Mouse (Mus musculus): ENCODE results near the gene Gbe1. TPM values are rescaled to one million over a fixed set of nuclear protein-coding genes. Genes with fewer than 3 reads are reported as not detected.

The Gbe1 gene
- total RNA-seq, 1 experiment: 4.4 TPM

DNA sequence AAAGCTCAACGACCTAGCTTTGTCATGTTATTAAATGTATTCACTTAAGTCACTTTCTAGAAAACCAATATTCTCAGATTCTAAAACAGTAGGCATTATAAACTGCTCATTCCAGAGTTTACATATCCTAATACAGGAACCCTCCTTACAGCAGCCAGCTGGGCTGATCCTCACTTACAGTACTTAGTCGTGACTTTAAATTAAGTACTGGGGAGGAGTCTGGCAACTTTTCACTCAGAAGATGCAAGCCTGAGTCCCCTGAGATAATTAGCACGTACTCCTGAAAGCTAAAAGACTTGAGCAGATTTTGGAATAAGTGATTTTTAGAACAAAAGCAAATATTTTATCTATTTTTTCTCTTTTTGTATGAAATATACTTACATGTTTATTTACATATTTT, 1.5 kb downstream of the Gbe1 start:
- no peak overlapping the region for H3K27ac ChIP-seq (ENCODE audit: insufficient read depth, low read depth, low read length, poor library complexity, severe bottlenecking)
- DNase-seq (ENCODE audit: low read depth, low spot score): no peak
- TF ChIP-seq MAFK (IDR thresholded peaks at IDR 0.05; ENCODE audit: insufficient read depth, low read depth, low read length) (no peak), CHD2 (IDR thresholded peaks at IDR 0.05; ENCODE audit: low read depth, low read length) (no peak), HCFC1 (IDR thresholded peaks at IDR 0.05; ENCODE audit: borderline replicate concordance, insufficient read depth, low read length) (no peak), ZNF384 (IDR thresholded peaks at IDR 0.05; ENCODE audit: low read depth, low read length) (no peak), ZC3H11A (IDR thresholded peaks at IDR 0.05; ENCODE audit: borderline replicate concordance, low read depth, low read length) (no peak)
- in situ Hi-C loops (cut with MboI; ENCODE audit: low sequenced_read_pairs in 2 of 2, unreplicated experiment in 2 of 2): no loop called here
- H3K4me3 ChIP-seq (ENCODE audit: insufficient read depth in 1 of 2, low read depth in 1 of 2, low read length in 2 of 2, poor library complexity in 1 of 2, severe bottlenecking in 1 of 2): no peak overlapping the region
- H3K9ac ChIP-seq (ENCODE audit: insufficient read depth, low read depth, low read length, poor library complexity, severe bottlenecking): no peak overlapping the region
- no peaks in the 10 kb centered on the region for H3K4me1 ChIP-seq (ENCODE audit: control insufficient read depth in 2 of 2, insufficient read depth in 2 of 2, low read length in 2 of 2, poor library complexity in 1 of 2)
- H3K9me3 ChIP-seq (ENCODE audit: control insufficient read depth, insufficient read depth, low read depth, low read length): no peaks in the 10 kb centered on the region
- H3K36me3 ChIP-seq (ENCODE audit: control insufficient read depth, insufficient read depth, low read length, poor library complexity, severe bottlenecking): no peaks in the 10 kb centered on the region

DNA sequence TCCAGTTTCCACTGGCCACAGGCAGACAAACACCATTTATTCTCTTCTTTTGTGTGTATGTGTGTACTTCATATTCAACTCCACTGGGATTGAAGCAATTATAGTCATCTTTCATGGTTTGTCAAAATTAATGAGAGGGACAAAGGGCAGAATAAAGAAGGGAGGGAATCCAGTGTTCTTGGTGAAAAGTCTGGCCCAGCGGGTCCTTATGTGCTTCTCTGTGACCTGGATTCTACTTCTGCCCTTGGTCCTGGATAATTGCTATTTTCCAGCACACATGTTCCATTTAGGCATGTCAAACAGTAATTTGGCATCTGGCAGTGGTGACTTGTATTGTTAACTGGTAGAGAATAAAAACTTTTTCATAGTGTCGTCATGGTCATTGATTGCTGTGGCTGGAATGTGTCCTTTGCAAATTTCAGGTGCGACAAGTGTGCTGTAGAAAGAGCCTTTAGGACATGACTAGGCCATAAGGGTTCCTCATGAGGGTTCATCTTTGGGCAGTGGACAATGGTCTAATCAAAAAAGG, 2.2 kb downstream of the Gbe1 start:
- no peak overlapping the region for H3K4me3 ChIP-seq (ENCODE audit: insufficient read depth in 1 of 2, low read depth in 1 of 2, low read length in 2 of 2, poor library complexity in 1 of 2, severe bottlenecking in 1 of 2)
- H3K4me1 ChIP-seq (ENCODE audit: control insufficient read depth in 2 of 2, insufficient read depth in 2 of 2, low read length in 2 of 2, poor library complexity in 1 of 2): no peaks in the 10 kb centered on the region
- no peaks in the 10 kb centered on the region for H3K9me3 ChIP-seq (ENCODE audit: control insufficient read depth, insufficient read depth, low read depth, low read length)
- H3K36me3 ChIP-seq (ENCODE audit: control insufficient read depth, insufficient read depth, low read length, poor library complexity, severe bottlenecking): no peaks in the 10 kb centered on the region
- no peak overlapping the region for H3K27ac ChIP-seq (ENCODE audit: insufficient read depth, low read depth, low read length, poor library complexity, severe bottlenecking)
- TF ChIP-seq HCFC1 (IDR thresholded peaks at IDR 0.05; ENCODE audit: borderline replicate concordance, insufficient read depth, low read length) (no peak), ZC3H11A (IDR thresholded peaks at IDR 0.05; ENCODE audit: borderline replicate concordance, low read depth, low read length) (no peak), CHD2 (IDR thresholded peaks at IDR 0.05; ENCODE audit: low read depth, low read length) (no peak), ZNF384 (IDR thresholded peaks at IDR 0.05; ENCODE audit: low read depth, low read length) (no peak), MAFK (IDR thresholded peaks at IDR 0.05; ENCODE audit: insufficient read depth, low read depth, low read length) (no peak)
- in situ Hi-C loops (cut with MboI; ENCODE audit: low sequenced_read_pairs in 2 of 2, unreplicated experiment in 2 of 2): no loop called here
- no peak overlapping the region for H3K9ac ChIP-seq (ENCODE audit: insufficient read depth, low read depth, low read length, poor library complexity, severe bottlenecking)
- no peak for DNase-seq (ENCODE audit: low read depth, low spot score)

DNA sequence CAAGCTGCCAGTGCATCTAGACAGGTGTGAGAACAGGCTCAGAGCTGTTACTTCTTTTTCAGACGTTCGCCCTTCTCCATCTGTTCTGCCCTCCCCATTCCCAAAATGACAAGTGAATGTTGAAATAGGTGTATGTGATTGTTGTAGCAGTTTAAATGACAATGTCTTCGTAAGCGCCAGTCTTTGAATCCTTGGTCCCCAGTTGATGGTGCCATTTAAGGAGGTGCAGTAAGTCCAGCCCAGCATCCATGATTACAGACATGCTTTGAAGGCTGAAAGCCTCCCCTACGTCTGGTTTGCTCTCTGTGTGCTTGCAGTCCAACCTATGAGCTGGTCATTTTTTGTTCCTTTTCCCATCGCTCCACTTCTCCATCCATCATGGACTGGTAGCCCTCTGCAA, 5.6 kb downstream of the Gbe1 start:
- H3K9ac ChIP-seq (ENCODE audit: insufficient read depth, low read depth, low read length, poor library complexity, severe bottlenecking): no peak overlapping the region
- H3K36me3 ChIP-seq (ENCODE audit: control insufficient read depth, insufficient read depth, low read length, poor library complexity, severe bottlenecking): no peaks in the 10 kb centered on the region
- H3K4me3 ChIP-seq (ENCODE audit: insufficient read depth in 1 of 2, low read depth in 1 of 2, low read length in 2 of 2, poor library complexity in 1 of 2, severe bottlenecking in 1 of 2): no peak overlapping the region
- in situ Hi-C loops (cut with MboI; ENCODE audit: low sequenced_read_pairs in 2 of 2, unreplicated experiment in 2 of 2): no loop called here
- no peaks in the 10 kb centered on the region for H3K9me3 ChIP-seq (ENCODE audit: control insufficient read depth, insufficient read depth, low read depth, low read length)
- H3K27ac ChIP-seq (ENCODE audit: insufficient read depth, low read depth, low read length, poor library complexity, severe bottlenecking): no peak overlapping the region
- no peak for DNase-seq (ENCODE audit: low read depth, low spot score)
- no peaks in the 10 kb centered on the region for H3K4me1 ChIP-seq (ENCODE audit: control insufficient read depth in 2 of 2, insufficient read depth in 2 of 2, low read length in 2 of 2, poor library complexity in 1 of 2)
- no peak for TF ChIP-seq MAFK (IDR thresholded peaks at IDR 0.05; ENCODE audit: insufficient read depth, low read depth, low read length)
- no peak for TF ChIP-seq CHD2 (IDR thresholded peaks at IDR 0.05; ENCODE audit: low read depth, low read length)
- no peak for TF ChIP-seq HCFC1 (IDR thresholded peaks at IDR 0.05; ENCODE audit: borderline replicate concordance, insufficient read depth, low read length)
- no peak for TF ChIP-seq ZNF384 (IDR thresholded peaks at IDR 0.05; ENCODE audit: low read depth, low read length)
- TF ChIP-seq ZC3H11A (IDR thresholded peaks at IDR 0.05; ENCODE audit: borderline replicate concordance, low read depth, low read length): no peak

DNA sequence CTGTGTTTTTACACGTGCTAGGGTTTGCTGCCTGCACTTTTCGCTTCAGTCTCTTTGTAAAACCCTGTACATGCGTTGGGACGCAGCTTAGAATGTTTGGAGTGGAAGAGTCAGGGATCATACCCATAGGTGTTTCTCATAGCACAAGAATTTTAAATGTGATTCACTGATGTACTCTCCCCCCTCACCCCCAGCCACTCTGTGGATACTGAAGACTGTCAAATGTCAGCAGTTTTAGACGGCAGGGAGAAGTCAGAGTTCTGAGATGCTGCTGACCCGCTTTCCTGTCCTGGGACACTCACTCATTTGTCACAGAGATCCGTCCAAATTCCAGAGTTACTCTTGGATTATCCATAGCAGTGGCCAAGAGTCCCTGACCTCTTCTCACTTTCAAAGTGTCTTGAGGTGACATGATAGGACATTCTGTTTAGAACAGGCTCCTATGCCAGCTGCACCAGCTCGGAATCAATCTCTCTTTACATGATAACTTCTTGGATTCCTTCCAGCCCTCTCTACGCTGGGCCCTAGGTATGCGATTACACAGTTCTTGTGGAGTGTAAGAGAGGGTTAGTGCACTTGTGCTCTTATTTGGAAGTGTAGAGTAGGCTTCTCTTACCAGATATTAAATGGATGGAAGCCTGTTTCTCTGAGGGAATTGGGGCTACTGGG, 7.0 kb downstream of the Gbe1 start:
- no peaks in the 10 kb centered on the region for H3K36me3 ChIP-seq (ENCODE audit: control insufficient read depth, insufficient read depth, low read length, poor library complexity, severe bottlenecking)
- H3K4me3 ChIP-seq (ENCODE audit: insufficient read depth in 1 of 2, low read depth in 1 of 2, low read length in 2 of 2, poor library complexity in 1 of 2, severe bottlenecking in 1 of 2): no peak overlapping the region
- no peak overlapping the region for H3K27ac ChIP-seq (ENCODE audit: insufficient read depth, low read depth, low read length, poor library complexity, severe bottlenecking)
- H3K4me1 ChIP-seq (ENCODE audit: control insufficient read depth in 2 of 2, insufficient read depth in 2 of 2, low read length in 2 of 2, poor library complexity in 1 of 2): no peaks in the 10 kb centered on the region
- H3K9me3 ChIP-seq (ENCODE audit: control insufficient read depth, insufficient read depth, low read depth, low read length): no peaks in the 10 kb centered on the region
- no peak for TF ChIP-seq CHD2 (IDR thresholded peaks at IDR 0.05; ENCODE audit: low read depth, low read length)
- TF ChIP-seq MAFK (IDR thresholded peaks at IDR 0.05; ENCODE audit: insufficient read depth, low read depth, low read length): no peak
- no peak for TF ChIP-seq HCFC1 (IDR thresholded peaks at IDR 0.05; ENCODE audit: borderline replicate concordance, insufficient read depth, low read length)
- no peak for TF ChIP-seq ZC3H11A (IDR thresholded peaks at IDR 0.05; ENCODE audit: borderline replicate concordance, low read depth, low read length)
- no peak for TF ChIP-seq ZNF384 (IDR thresholded peaks at IDR 0.05; ENCODE audit: low read depth, low read length)
- in situ Hi-C loops (cut with MboI; ENCODE audit: low sequenced_read_pairs in 2 of 2, unreplicated experiment in 2 of 2): no loop called here
- DNase-seq (ENCODE audit: low read depth, low spot score): no peak
- H3K9ac ChIP-seq (ENCODE audit: insufficient read depth, low read depth, low read length, poor library complexity, severe bottlenecking): no peak overlapping the region
